Mouse (Mus musculus) E14TG2a.4 (cell line): Measurements from ENCODE around the gene Hoxb4.

Experiments used
- H3K27me3 ChIP-seq: 2 replicates; pipeline ENCODE4 v1.6.1; 2014; ENCODE audit warnings: low read length, control low read depth; ENCODE audit not compliant: insufficient read depth
- H3K36me3 ChIP-seq: 2 replicates; pipeline ENCODE4 v1.6.1; 2014; ENCODE audit warnings: low read length, control low read depth; ENCODE audit not compliant: insufficient read depth
- H3K4me1 ChIP-seq: replicated peaks from 2 replicates; pipeline ENCODE4 v1.6.1; 2014; ENCODE audit warnings: low read depth, low read length, control low read depth
- H3K4me3 ChIP-seq: replicated peaks from 2 replicates; pipeline ENCODE4 v1.5.1; 2014; ENCODE audit warnings: mild to moderate bottlenecking, low read length
- H3K9me3 ChIP-seq: 2 replicates; pipeline ENCODE4 v1.6.1; 2014; ENCODE audit warnings: low read length, control low read depth
- CTCF ChIP-seq: conservative IDR thresholded peaks from 2 replicates; pipeline ENCODE4 v1.5.1; 2014; ENCODE audit warnings: low read length
- NANOG ChIP-seq: IDR thresholded peaks from 2 replicates; pipeline ENCODE4 v1.6.1; 2014; ENCODE audit warnings: borderline replicate concordance, low read length, mixed read lengths
- POU5F1 ChIP-seq: IDR thresholded peaks from 2 replicates; pipeline ENCODE4 v1.6.1; 2014; ENCODE audit warnings: low read length, borderline replicate concordance

The Hoxb4 gene

GRCm38 (mm10) chr11:96308763-96309162 is 9.3 kb upstream of the Hoxb4 start:
- H3K36me3 ChIP-seq, result no peaks in the 10 kb centered on the region
- no peak overlapping the region for H3K4me3 ChIP-seq
- peaks cover 100% of the 10 kb centered on the region for H3K27me3 ChIP-seq
- TF ChIP-seq NANOG (no peak), CTCF (no peak), POU5F1 (no peak)
- peaks cover 42% of the 10 kb centered on the region for H3K4me1 ChIP-seq
- H3K9me3 ChIP-seq, result no peaks in the 10 kb centered on the region

GRCm38 (mm10) chr11:96309288-96309687 is 8.8 kb upstream of the Hoxb4 start:
- no peaks in the 10 kb centered on the region for H3K9me3 ChIP-seq
- no peak overlapping the region for H3K4me3 ChIP-seq
- H3K4me1 ChIP-seq, result peaks cover 37% of the 10 kb centered on the region
- peaks cover 100% of the 10 kb centered on the region for H3K27me3 ChIP-seq
- TF ChIP-seq POU5F1 (no peak), CTCF (no peak), NANOG (no peak)
- no peaks in the 10 kb centered on the region for H3K36me3 ChIP-seq

- H3K4me3 ChIP-seq, result no peak overlapping the region
- H3K9me3 ChIP-seq, result no peaks in the 10 kb centered on the region
- peaks cover 38% of the 10 kb centered on the region for H3K4me1 ChIP-seq
- peaks cover 100% of the 10 kb centered on the region for H3K27me3 ChIP-seq
- TF ChIP-seq NANOG (no peak), POU5F1 (no peak), CTCF (no peak)
- H3K36me3 ChIP-seq, result no peaks in the 10 kb centered on the region
Measured at GRCm38 (mm10) chr11:96310183-96310938, 7.7 kb upstream of the Hoxb4 start.

- H3K27me3 ChIP-seq, result peaks cover 100% of the 10 kb centered on the region
- no peaks in the 10 kb centered on the region for H3K36me3 ChIP-seq
- peaks cover 35% of the 10 kb centered on the region for H3K4me1 ChIP-seq
- no peaks in the 10 kb centered on the region for H3K9me3 ChIP-seq
- H3K4me3 ChIP-seq, result no peak overlapping the region
- TF ChIP-seq POU5F1 (no peak), CTCF (no peak), NANOG (no peak)
Measured at GRCm38 (mm10) chr11:96311097-96311496, 7.0 kb upstream of the Hoxb4 start.

- H3K36me3 ChIP-seq, result no peaks in the 10 kb centered on the region
- H3K4me1 ChIP-seq, result peaks cover 35% of the 10 kb centered on the region
- peak overlapping the region; percentile 46; the same call in 1 of the 2 replicates for H3K4me3 ChIP-seq
- peaks cover 100% of the 10 kb centered on the region for H3K27me3 ChIP-seq
- TF ChIP-seq NANOG, result peak; percentile 77
- TF ChIP-seq POU5F1, result no peak
- peak; percentile 45 for TF ChIP-seq CTCF
- no peaks in the 10 kb centered on the region for H3K9me3 ChIP-seq
Measured at GRCm38 (mm10) chr11:96311520-96312417, 6.3 kb upstream of the Hoxb4 start.

GRCm38 (mm10) chr11:96313134-96313533 is 4.9 kb upstream of the Hoxb4 start:
- Histone ChIP-seq H3K36me3 (no peaks in the 10 kb centered on the region), H3K4me1 (peaks cover 43% of the 10 kb centered on the region), H3K4me3 (no peak overlapping the region), H3K9me3 (no peaks in the 10 kb centered on the region), H3K27me3 (peaks cover 100% of the 10 kb centered on the region)
- TF ChIP-seq NANOG (no peak), CTCF (no peak), POU5F1 (no peak)

- no peak overlapping the region for H3K4me3 ChIP-seq
- H3K4me1 ChIP-seq, result peaks cover 45% of the 10 kb centered on the region
- no peaks in the 10 kb centered on the region for H3K36me3 ChIP-seq
- H3K27me3 ChIP-seq, result peaks cover 98% of the 10 kb centered on the region
- H3K9me3 ChIP-seq, result no peaks in the 10 kb centered on the region
- no peak for TF ChIP-seq POU5F1
- no peak for TF ChIP-seq CTCF
- TF ChIP-seq NANOG, result no peak
Measured at GRCm38 (mm10) chr11:96313806-96314428, 4.2 kb upstream of the Hoxb4 start.
